Mouse (Mus musculus) activated CD4-positive, CD25-positive, alpha-beta regulatory T cell, adult 4 months (primary cell): ENCODE measurements around the gene Clip2. TPM values are rescaled to one million over a fixed set of nuclear protein-coding genes. Genes with fewer than 3 reads are reported as not detected.

ENCODE experiments used
- ATAC-seq: one replicate; pipeline ENCODE4 v1.8.0; 2017
- polyA plus RNA-seq, 2 experiments: library from polyadenylated mRNA; unstranded; fragments of 100-300 nt; shearing (Covaris generic); gene quantifications; one replicate each; pipeline ENCODE4 v1.2.1; 2017

Clip2 gene
- polyA plus RNA-seq, 2 experiments from 2014 or later: 0.30 to 1.1 TPM

DNA sequence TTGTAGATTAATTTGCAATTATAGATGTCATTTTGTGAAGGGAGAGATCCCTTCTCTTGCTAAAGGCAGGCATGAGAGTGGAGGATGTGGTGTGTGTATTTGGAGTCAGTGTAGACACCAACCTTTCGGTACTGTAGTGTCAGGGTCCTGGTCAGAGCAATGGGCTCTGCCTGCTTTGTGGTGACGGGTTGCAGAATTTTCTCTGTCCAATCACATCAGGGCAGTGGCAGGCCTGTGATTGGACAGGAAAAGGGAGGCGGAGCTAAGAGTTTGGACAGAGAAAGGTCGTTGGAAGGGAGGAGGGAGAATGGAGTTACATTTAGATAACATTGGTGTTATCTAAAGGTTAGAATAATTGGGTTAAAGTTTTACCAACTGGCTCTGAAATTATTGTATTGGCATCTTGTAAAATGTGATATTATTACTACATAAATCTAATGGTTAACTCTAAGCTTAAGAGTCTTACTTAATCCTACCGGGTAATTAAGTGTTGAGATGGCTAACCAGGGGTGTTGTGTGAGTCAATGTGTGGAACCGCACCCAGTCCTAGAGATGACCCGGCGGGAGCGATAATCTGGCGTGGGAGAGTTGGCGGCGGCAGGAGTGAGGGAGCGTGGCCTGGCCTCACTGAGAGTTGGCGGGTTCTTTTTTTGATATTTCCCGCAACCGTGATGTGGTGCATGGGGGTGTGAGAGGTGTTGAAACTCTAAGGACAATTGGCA is 8.4 kb upstream of the Clip2 start:
- no peak for ATAC-seq

DNA sequence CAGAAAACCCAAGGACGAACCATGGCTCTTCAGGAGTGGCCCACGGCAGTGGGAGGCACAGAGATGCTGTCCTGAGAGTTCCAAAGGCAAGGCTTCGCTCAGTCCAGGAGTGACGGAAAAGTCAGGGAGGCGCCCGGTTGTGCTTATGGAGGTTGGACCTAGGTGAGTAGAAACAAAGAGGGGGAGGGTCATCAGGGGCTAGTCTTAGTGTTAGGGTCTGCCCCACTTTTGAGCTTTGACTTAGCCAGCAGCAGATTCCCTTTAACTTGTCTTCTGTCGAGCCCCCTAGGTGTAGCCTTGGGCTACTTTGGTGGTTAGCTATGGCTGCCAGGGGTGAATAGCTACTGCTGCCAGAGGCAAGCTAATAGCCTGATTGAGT is 7.8 kb upstream of the Clip2 start, which contains the start of gene Syna:
TSS of gene Syna (minus strand) at position 101 of the 379 bp plus-strand sequence.
- ATAC-seq: no peak

DNA sequence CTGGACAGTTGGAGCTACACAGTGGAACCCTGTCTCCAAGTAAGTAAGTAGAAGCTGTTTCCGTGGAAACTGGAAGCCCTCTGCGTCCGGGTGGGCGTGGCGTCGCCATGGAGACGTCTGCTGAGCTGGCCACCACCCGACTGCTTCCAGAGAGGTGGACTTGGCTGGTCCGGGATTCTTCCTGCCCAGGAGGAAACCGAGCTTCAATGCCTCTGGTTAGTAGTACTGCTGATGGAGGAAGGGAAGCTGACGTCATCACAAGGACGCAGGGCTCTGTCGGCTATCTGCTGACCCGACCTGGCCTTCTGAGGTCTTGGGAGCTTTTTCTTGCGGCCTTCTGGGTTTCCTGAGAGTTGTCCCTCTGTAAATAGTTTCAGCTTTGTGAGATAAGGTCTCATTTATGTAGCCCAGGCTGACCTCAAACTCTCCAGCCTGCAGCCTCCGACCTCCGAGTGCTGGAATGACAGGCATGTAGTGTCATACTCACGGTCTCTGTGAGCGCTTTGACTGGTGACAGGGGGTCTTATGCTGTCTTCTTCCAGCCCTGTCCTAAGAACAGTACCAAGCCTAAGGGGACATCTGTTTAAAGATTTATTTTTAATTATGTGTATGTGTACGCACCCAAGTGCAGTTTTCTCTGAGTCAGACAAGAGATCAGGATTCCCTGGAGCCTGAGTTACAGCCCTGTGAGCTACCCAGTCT is 3.4 kb upstream of the Clip2 start:
- ATAC-seq: no peak

DNA sequence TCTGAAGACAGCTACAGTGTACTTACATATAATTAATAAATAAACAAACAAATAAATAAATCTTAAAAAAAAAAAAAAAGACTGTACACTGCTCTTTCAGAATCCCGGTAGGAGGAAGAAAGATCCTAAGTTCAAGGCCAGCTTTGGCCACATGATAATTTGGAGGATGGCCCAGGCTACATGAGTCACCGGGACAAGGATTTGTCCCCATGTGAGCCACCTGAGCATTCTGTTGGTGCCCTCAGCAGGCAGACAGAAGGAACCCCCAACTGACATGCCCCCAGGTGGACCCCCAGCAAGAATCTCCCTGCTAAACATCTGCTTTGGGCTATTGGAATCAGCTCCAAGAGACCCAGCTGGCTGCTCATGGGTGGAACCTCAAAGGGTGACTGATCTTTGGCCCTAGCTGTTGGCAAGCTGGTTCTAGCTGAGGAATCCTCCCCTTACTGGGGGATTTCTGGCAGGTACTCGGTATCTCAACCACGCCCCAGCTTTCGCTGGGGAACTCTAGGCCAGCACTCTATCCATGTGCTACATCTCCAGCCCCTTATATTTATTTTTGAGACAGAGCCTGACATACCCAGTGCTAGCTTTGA is 1.8 kb upstream of the Clip2 start:
- no peak for ATAC-seq

DNA sequence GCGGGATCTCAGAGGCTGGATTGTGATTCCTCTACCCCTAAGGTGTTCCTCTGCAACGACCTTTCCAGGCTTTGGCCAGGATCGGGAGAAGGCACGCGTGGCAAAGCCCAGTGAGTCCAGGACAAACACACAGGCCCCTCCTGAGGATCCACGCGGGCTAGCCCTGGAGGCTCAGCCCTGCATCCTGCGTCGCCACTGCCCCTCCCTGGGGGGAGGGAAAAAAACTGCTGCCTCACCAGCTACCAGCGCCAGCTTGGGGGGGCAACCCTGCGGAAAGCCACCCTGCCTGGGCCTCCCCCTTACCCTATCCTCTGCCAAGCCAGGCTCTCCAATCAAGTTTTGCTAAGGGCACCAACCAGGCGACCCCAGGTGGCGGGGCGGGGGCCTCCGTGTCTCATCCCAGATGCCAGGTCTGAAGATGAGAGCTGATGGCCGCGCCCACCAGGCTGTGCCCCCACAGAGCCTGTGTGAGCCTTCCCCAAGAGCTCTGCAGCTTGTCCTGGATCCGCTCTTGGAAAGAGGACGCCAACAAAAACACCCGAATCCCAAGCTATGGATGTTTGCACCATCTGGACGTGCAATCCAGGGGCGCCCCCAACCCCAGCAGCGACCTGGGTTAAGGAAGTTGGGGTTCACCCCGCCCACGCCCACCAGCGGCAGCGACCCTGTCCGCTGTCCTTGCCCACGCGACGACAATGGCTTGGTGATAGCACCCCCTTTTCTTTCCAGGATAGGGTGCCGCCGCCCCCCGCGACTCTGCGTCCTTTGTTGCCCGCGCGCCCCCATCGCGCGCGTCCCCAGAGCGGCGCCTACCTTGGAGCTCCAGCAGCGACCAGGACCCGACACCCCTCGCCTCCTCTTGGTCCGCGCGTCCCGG is 763 bp downstream of the Clip2 start:
- ATAC-seq: peak; percentile 9

DNA sequence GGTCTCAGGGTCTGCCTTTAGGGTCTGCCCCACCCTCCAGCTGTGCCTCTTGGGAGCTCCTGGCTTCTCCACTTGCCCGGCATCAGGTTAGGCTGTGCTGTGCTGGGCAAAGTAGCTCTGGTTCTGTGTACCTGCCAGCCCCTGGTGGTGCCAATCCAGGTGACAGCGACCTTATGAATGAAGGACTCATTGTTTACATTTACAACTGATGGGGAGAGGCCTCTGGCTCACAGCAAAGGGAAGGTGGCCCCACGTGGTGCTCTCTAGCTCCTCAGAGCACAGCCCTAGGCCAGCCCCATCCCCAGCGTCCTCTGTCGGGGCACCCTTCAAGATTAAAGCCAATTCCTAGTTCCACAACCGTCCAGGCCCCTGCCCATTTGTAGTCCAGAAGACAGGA is 1.4 kb downstream of the Clip2 start:
- no peak for ATAC-seq

DNA sequence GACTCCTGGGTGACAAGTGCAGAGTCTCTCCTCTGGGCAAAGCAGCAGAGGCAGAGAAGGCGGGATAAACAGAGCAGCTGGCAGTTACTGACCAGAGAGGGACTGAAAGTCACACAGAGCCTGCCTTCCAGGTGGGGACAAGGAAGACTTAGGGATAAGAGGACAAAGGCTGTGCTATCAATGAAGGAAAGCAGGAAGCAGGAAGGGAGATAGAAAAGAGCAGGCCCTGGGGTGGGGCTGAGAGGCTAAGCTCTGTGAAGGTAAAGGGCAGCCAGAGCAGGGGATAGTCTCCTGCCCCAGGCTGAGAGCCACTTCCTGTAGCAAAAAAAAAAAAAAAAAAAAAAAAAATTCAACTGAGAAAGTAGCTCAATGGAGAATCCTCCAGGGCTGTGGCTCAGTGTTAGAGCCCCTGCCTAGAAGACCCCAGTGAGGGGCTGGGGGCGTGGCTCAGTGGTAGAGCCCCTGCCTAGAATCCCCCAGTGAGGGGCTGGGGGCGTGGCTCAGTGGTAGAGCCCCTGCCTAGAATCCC is 2.5 kb downstream of the Clip2 start:
- ATAC-seq: no peak

DNA sequence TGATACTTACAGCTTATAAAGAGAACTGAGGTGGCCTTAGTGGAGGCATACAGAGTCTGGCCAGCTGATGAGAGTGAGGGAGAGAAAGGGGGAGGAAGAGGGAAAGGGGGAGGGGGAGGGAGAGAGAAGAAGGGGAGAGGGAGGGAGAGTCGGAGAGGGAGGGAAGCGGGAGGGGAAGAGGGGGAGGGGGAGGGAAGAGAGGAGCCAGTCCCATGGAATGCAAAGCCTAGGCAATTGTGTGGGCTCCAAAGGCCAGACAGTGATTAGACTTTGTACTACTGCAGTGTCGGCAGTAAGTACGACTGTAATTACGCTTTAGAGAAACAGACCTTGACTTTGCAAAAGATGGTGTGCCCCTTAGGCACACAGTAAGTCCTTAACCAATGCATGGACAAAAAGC is 3.9 kb downstream of the Clip2 start:
- ATAC-seq: no peak

DNA sequence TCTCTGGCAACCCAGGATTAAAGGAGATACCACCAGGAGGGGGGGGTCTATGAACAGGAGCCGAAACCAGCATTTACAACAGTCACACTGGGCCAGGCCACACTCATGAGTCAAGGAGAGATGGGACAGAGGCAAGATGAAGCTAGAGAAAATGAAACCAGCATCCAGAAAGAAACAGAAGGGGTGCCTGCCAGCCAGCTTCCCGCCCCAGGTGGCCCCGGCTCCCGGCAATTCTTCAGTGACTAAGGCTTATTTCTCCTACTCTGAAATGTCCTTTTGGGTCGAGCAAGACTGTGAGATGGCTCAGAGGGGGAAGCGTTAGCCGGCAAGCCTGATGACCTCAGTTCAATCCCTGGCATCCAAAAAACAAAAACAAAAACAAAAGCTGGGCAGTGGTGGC is 5.4 kb downstream of the Clip2 start:
- ATAC-seq: no peak

DNA sequence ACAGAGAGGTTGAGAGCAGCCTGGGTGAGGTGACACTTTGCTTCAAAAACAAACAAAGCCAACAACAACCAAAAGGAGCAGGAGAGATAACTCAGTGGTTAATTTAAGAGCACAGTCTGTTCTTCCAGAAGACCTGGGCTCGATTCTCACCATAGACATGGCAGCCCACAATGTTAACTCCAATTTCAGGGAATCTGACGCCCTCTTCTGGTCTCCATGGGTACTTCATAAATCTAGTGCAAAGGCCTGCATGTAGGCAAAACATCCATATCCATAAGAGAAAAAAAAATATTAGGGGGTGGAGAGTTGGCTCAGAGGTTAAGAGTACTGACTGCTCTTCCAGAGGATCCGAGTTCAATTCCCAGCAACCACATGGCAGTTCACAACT is 7.0 kb downstream of the Clip2 start:
- no peak for ATAC-seq

DNA sequence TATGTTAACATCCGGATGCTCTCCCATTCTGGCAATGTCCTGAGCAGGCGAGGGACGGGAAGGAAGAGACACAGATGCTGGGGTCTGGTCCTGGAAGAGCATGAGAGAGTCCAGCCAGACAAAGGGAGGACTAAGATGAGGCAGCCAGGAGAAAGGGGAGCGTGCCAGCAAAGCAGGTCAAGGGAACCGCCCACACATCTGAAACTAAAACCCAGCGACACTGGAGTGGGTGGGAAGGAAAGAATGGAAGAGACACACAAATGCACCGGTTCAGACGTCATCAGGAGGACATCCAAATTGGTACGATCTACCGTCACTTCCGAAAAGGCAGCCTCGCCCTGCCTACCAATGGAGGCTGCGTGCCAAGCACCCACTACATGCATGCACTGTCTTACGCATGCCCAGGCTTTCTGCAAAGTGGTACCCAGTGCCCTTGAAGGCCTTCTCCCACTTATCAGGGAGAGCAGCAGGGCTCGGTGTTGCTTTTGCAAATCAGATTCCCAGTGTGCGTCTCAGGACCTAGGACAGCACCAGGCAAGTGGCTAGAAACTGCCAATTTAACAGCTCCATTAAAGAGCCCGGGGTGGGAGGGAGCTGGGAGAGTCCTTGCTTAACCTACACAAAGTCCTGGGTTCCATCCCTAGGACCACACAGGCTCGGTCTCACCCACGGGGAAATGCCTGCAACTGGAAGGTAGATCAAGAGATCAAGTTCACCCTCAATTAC is 7.6 kb downstream of the Clip2 start:
- ATAC-seq: no peak

DNA sequence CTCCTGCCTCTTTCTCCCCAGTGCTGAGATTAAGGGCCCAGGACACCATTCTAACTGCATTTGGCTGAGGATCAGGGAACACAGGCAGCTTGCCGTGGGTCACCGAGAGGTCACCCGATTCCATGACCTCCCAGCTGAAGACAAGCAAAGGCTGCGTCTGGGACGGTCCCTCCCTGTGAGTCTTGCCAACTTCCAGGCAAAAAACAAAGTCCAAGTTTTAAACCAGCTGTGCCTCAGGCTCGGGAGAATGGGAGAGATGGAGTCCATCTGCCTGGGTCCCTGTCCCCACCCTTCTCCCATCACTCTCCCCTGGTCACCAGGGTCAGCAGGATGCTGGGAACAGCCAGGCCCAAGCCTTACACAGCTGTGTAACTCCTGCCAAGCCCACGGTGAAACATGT is 10.6 kb downstream of the Clip2 start:
- ATAC-seq: no peak

DNA sequence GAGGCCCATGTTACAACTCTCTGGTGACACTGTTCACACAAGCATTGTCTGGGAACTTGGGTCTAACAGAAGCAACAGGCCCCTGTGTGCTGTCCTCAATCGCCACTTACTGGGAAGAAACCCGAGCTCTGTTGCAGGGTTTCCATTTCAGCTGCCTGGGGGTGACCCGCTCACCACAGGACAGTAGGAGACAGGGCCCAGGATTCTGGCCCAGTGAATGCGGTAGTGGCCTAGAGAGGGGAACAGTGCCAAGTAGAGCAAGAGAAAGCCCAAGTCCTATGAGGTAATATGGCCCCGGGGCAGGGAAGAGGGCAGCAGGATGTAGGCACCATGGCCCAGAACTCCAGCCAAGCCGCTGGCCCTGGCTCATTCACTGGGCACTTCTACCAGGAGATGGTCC is 11.4 kb downstream of the Clip2 start:
- ATAC-seq: no peak

DNA sequence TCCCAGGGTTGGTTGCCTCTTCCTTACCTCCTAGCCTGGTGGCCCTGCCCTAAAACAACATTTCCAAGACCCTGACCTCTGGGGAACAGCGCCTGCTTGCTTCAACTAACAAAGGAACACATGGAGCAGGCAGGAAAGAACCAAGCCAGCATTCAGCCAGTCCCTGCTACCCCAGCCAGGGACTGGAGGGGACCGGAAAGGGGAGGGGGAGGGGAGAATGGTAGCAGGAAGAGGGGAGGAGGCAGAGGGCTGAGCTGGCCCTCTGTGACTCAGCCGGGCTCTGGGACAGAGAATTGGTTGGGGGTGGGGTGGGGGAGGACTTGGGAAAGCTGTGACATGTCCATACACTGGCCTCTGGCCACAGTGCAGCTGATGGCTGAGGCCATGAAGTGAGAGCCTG is 12.3 kb downstream of the Clip2 start:
- peak; percentile 92 for ATAC-seq

DNA sequence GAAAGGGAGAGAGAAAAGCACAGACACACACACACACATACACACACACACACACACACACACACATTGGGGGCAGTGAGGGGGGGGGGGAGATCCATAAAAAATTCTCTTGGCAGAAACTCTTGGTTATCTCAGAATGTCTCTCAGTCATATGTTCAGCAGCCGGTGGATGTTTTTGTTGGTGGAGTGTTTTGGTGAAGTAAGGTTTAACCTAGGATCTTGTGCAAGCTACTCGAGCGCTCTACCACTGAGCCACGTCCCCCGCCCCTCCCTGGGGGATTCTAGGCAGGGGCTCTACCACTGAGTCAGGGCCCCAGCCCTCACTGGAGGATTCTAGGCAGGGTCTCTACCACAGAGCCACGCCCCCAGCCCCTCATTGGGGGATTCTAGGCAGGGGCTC is 16.2 kb downstream of the Clip2 start:
- ATAC-seq: no peak

DNA sequence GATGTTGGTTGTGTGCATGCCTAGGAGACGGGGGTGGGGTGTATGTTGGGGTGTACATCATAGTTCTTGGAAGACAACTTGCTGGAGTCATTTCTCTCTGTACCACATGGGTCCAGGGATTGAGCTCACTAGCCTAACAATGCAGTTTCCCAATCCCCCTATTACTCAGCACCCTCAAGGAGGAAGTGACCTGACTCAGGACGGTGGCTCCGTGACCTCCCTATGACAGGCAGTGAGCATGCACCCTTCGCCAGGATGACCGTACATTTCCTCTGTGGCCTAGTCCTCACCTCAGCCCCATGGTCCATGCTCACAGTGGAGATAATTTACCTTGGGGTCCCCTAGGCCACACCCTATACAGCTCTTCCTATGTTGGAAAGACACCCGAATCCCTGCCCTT is 19.8 kb downstream of the Clip2 start:
- ATAC-seq: no peak

DNA sequence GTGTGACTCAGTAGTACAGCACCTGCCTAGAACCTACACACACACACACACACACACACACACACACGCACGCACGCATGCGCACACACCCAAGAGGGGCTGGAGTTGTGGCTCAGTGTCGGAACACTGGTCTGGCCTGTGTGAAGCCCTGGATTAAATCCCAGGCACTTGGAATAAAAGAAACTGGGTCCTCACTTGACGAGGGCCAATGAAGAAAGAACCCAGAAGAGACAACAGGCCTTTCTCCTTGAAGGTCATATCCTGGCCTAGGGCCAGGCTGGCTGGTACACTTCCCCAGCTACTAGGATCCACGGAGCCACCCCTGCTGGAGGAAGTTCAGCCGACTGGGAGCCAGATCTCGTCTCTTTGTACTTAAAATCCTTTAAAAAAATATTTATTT is 20.6 kb downstream of the Clip2 start:
- no peak for ATAC-seq

DNA sequence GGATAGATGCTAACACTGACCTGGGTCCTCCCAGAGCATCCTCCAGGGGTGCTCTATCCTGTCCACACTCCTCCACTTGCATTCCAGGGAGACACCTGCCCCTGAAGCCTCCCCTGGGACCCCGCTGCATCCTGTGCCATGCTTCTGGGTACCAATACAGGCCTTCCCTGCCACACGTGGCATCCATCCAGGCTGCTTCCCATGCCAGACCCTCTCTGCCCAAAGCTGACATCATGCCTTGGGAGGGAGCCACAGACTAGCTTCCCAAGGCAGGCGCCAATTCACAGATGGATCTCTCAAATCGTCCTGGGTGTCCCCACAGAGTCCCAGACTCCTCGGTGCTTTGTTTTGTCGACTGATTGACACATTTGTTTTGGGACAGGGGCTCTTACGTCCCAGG is 21.4 kb downstream of the Clip2 start:
- ATAC-seq: no peak

DNA sequence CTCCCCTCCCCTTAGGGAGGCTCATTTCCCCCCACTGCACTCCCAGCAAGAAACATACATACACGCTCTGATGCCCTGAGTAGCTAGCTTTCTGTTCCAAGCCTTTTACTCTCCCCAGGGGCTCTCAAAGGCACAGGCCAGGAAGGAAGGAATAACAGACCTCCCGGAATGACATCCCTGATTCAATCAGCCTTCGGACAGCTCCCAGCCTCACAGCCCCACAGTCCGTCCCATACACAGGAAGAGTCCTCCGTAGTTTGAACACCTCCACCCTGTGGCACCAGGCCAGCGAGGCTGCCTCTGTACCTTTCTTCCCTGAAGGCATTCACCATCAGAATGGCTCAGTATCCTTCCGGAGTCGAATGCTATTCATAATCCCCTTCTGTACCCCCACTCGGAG is 23.7 kb downstream of the Clip2 start:
- ATAC-seq: no peak

DNA sequence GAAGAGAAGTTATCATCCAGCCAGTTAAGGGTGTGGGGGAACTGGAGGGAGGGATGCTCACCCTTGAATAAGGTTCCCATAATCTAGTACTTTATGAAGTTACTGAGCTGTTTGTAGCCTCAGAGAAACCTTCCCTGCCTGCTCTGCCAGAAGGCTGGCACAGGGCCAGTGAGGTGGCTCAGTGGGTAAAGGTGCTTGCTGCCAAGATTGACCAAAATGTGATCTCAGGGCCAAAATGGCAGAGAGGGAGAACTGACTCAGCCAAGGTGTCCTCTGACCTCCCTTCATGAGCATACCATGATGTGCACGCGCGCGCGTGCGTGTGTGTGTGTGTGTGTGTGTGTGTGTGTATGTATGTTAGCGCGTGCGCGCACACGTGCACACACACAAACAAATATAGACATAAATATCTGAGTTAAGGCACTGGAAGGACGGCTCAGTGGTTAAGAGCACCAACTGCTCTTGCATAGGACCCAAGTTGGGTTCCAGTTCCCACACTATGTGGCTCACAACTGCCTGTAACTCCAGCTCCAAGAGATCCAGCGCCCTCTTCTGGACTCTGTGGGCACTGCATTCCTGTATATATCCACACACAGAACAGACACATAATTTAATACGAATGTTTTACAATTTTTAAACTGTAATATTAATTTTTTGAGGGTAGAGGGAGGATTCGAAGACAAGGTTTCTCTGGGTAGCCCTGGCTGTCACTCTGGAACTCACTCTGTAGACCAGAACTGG is 26.1 kb downstream of the Clip2 start:
- no peak for ATAC-seq

DNA sequence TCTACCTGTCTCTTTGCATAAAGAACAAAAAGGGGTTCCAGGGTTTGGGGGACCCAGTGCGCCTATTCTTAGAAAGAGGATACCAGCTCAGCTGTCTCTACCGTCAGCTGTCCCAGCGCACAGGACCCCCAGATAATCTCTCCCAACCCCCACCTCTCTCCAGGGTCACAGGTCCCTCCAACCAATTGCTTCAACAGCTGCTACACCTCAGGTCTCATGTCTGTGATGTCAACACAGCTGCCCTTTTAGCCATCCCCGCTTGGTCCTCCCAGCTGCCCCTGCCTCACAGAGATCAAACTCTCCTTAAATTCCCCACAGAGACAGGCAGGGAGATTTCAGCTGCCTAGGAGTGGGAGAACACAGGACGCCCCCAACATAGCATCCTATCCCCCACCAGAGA is 28.5 kb downstream of the Clip2 start:
- ATAC-seq: no peak

DNA sequence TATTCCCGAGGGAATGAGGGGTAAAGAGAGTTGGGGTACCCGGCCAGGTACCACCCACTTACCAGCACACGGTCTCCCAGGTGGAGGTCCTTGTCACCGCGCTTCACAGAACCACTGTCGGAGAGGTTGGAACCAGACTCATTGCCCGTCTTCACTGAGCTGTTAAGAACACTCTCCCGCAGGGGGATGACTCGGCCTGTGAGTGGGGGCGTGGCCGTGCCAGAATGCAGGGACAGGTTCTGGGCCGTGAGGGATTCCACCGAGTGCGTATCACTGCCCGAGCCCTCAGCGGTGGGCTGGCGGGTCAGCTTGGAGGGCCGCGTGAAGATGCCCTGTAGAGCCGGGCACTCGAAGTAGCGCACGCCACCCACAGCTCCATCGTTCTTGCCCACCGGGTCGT is 29.7 kb downstream of the Clip2 start:
- no peak for ATAC-seq
